Mouse (Mus musculus) cortical plate, adult 2 months (tissue): ENCODE results near the gene Klhdc1. TPM values are rescaled to one million over a fixed set of nuclear protein-coding genes. Genes with fewer than 3 reads are reported as not detected.

Experiments used
- H3K27ac ChIP-seq: fragments of 200-500 bp; 2 replicates; pipeline ENCODE4 v1.5.1; 2012; ENCODE audit warnings: low read length, control low read depth, inconsistent platforms; ENCODE audit not compliant: insufficient read depth
- H3K4me1 ChIP-seq: fragments of 200-500 bp; 2 replicates; pipeline ENCODE4 v1.6.1; 2011; ENCODE audit warnings: low read length; ENCODE audit not compliant: control insufficient read depth, insufficient read depth
- H3K4me3 ChIP-seq: fragments of 200-500 bp; 2 replicates; pipeline ENCODE4 v1.5.1; 2011; ENCODE audit warnings: mild to moderate bottlenecking, low read length, control low read depth; ENCODE audit not compliant: insufficient read depth
- CTCF ChIP-seq: fragments of 200-500 bp; IDR thresholded peaks from 2 replicates; pipeline ENCODE4 v1.5.1; 2011; ENCODE audit warnings: mild to moderate bottlenecking, control low read depth, low read length; ENCODE audit not compliant: insufficient read depth; ENCODE audit errors: extremely low read depth
- POLR2A ChIP-seq: fragments of 200-500 bp; IDR thresholded peaks from 2 replicates; pipeline ENCODE4 v1.6.1; 2011; ENCODE audit warnings: mild to moderate bottlenecking, low read length, control low read depth; ENCODE audit not compliant: insufficient read depth; ENCODE audit errors: extremely low read depth
- polyA plus RNA-seq: library from polyadenylated mRNA; depleted of rRNA; stranded (reverse); fragments of >200 nt; gene quantifications from 2 replicates; pipeline ENCODE4 v1.2.3, GENCODE M21; 2012; rRNA removed

The Klhdc1 gene
- polyA plus RNA-seq: 11.5 and 14.1 TPM in 2 replicates

GRCm38 (mm10) chr12:69240876-69241275 lies at the start of gene Klhdc1:
TSS of gene Klhdc1 (plus strand) at chr12:69241176.
- peak within 1 kb of the TSS; percentile 84 for H3K27ac ChIP-seq
- peaks cover 2% of the 10 kb centered on the region; the same call in 1 of the 2 replicates for H3K4me1 ChIP-seq
- TF ChIP-seq CTCF (no peak), POLR2A (no peak)

GRCm38 (mm10) chr12:69191396-69191795 lies 49.6 kb upstream of the Klhdc1 start:
- H3K4me3 ChIP-seq: no peak overlapping the region
- no peak for TF ChIP-seq POLR2A
- H3K4me1 ChIP-seq: no peaks in the 10 kb centered on the region; the same call in 1 of the 2 replicates
- H3K27ac ChIP-seq: no peak overlapping the region

More at GRCm38 (mm10) chr12:69240876-69241275, at the start of gene Klhdc1:
- peak within 1 kb of the TSS; percentile 94 for H3K4me3 ChIP-seq

GRCm38 (mm10) chr12:69192637-69193036 lies 48.3 kb upstream of the Klhdc1 start:
- no peak overlapping the region for H3K27ac ChIP-seq
- TF ChIP-seq CTCF: no peak
- TF ChIP-seq POLR2A: no peak
- H3K4me3 ChIP-seq: no peak overlapping the region
- no peaks in the 10 kb centered on the region; the same call in 1 of the 2 replicates for H3K4me1 ChIP-seq

GRCm38 (mm10) chr12:69196444-69197377 lies 44.3 kb upstream of the Klhdc1 start, which contains the start of gene Gm49383:
TSS of gene Gm49383 (minus strand) at chr12:69197104.
- H3K27ac ChIP-seq: peak within 1 kb of the TSS; percentile 97
- TF ChIP-seq CTCF: no peak

GRCm38 (mm10) chr12:69197378-69198163 lies 43.4 kb upstream of the Klhdc1 start:
- TF ChIP-seq CTCF (no peak), POLR2A (no peak)
- Histone ChIP-seq H3K4me1 (no peaks in the 10 kb centered on the region; the same call in 1 of the 2 replicates), H3K4me3 (peak overlapping the region; percentile 96), H3K27ac (peak overlapping the region; percentile 97)

More at GRCm38 (mm10) chr12:69196444-69197377, 44.3 kb upstream of the Klhdc1 start, which contains the start of gene Gm49383:
- H3K4me3 ChIP-seq: peak within 1 kb of the TSS; percentile 96
- H3K4me1 ChIP-seq: no peaks in the 10 kb centered on the region; the same call in 1 of the 2 replicates

GRCm38 (mm10) chr12:69198164-69198535 lies 42.8 kb upstream of the Klhdc1 start, which contains the start of gene Dnaaf2:
TSS of gene Dnaaf2 (minus strand) at chr12:69198429.
- Histone ChIP-seq H3K4me1 (no peaks in the 10 kb centered on the region; the same call in 1 of the 2 replicates), H3K4me3 (peak within 1 kb of the TSS; percentile 96), H3K27ac (peak within 1 kb of the TSS; percentile 97)
- TF ChIP-seq CTCF: no peak
- no peak for TF ChIP-seq POLR2A

GRCm38 (mm10) chr12:69198985-69199384 lies 42.0 kb upstream of the Klhdc1 start:
- H3K4me3 ChIP-seq: no peak overlapping the region; the same call in 1 of the 2 replicates
- H3K4me1 ChIP-seq: no peaks in the 10 kb centered on the region; the same call in 1 of the 2 replicates
- no peak overlapping the region for H3K27ac ChIP-seq
- TF ChIP-seq CTCF (no peak), POLR2A (no peak)

GRCm38 (mm10) chr12:69204052-69204833 lies 36.7 kb upstream of the Klhdc1 start, which contains the start of gene Gm49384:
TSS of gene Gm49384 (minus strand) at chr12:69204267.
- H3K27ac ChIP-seq: no peak within 1 kb of the TSS
- no peak within 1 kb of the TSS for H3K4me3 ChIP-seq
- TF ChIP-seq CTCF (no peak), POLR2A (no peak)
- H3K4me1 ChIP-seq: no peaks in the 10 kb centered on the region
